Mouse (Mus musculus): ENCODE data around the gene Kdr. TPM values are rescaled to one million over a fixed set of nuclear protein-coding genes. Genes with fewer than 3 reads are reported as not detected.

Kdr gene
- total RNA-seq (2014; rRNA removed) (16.9 and 23.4 TPM in 2 replicates), polyA plus RNA-seq (2015; fragmentation: Nextera tagmentation; extraction: Ambion mirVana) (8.1 and 12.6 TPM in 2 replicates)

DNA sequence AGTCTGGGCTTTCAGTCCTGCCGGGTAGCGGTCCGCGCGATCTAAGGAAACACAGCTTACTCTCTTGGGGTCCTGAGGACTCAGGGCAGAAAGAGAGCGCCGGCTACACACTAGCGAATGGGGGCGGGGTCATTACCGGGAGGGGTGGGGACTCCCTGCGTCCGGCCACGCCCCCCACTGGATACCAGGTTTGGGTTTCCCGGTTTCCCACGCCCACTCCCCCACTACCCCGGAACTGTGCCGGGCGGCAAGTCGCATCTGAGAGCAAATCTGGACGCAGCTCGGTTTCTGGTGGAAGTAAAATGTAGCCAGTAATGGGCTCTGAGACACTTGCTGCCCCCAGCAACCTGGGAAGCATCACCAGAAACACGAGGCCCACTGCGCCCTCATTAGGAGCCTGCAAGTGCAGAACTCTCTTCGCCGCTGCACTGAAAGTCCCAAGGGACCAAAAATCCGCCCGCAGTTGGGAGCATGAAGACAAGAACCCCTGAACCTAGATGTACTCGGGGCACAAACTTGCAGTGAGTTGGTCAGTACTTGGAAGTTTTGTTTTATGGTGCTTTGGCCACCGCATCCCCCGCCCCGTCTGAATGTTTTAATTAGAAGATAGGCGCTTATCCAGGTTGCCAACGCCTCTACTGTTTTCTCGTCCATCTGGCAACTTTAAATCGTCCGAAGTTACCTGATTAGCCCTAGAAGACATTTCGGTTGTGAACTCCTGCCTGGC is at the start of gene Kdr:
Kdr (minus strand) TSS at position 85 of the 727 bp plus-strand sequence.
- peak; percentile 72 for ATAC-seq
- H3K4me2 ChIP-seq (ENCODE audit: low read depth), result peak within 1 kb of the TSS; percentile 100
- no peaks in the 10 kb centered on the region for H3K9me3 ChIP-seq (ENCODE audit: low read length)
- TF ChIP-seq CTCF (IDR thresholded peaks at IDR 0.05; ENCODE audit: low read depth), result no peak
- peaks cover 57% of the 10 kb centered on the region for H3K27me3 ChIP-seq (ENCODE audit: insufficient read depth, low read length)
- peak within 1 kb of the TSS; percentile 55 for H3K4me3 ChIP-seq (ENCODE audit: low read depth, low read length)
- peak within 1 kb of the TSS; percentile 11; the same call in 1 of the 2 replicates for H3K27ac ChIP-seq (ENCODE audit: low read depth, low read length)
- peaks cover 6% of the 10 kb centered on the region; the same call in 1 of the 2 replicates for H3K4me1 ChIP-seq (ENCODE audit: insufficient read depth)
- peak within 1 kb of the TSS; percentile 48 for H3K9ac ChIP-seq
- H3K36me3 ChIP-seq (ENCODE audit: insufficient read depth), result no peaks in the 10 kb centered on the region
- 3% methylated on average over 37 of the region's 37 CpGs for WGBS
- DNase-seq, result peak; percentile 45

DNA sequence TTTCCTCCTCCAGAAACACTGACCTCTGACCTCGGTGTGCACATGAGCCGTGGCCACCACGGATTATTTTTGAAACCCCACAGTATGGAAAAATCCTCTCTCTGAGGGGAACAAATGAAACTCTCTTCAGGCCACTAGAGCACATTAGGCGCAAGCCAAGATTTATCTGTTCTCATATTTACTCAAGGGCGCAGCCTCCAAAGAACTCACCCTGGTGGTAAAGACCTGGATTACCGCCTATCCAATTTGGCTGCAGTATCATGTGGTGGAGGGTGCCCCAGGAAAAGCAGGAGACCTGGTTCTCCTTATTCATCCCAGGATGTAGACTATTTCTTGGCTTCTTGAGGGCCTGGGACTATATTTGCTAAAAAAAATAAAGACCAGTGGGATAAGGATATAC is 48.5 kb upstream of the Kdr start:
- Histone ChIP-seq H3K36me3 (ENCODE audit: insufficient read depth) (no peaks in the 10 kb centered on the region), H3K27ac (ENCODE audit: low read depth, low read length) (no peak overlapping the region), H3K4me2 (ENCODE audit: low read depth) (no peak overlapping the region), H3K9me3 (ENCODE audit: low read length) (no peaks in the 10 kb centered on the region), H3K4me3 (ENCODE audit: low read depth, low read length) (no peak overlapping the region), H3K27me3 (ENCODE audit: insufficient read depth, low read length) (no peaks in the 10 kb centered on the region), H3K4me1 (ENCODE audit: insufficient read depth) (no peaks in the 10 kb centered on the region), H3K9ac (no peak overlapping the region)
- ATAC-seq (no peak), DNase-seq (no peak)
- TF ChIP-seq CTCF (IDR thresholded peaks at IDR 0.05; ENCODE audit: low read depth), result no peak
- WGBS, result 78% methylated on average over 6 of the region's 6 CpGs

DNA sequence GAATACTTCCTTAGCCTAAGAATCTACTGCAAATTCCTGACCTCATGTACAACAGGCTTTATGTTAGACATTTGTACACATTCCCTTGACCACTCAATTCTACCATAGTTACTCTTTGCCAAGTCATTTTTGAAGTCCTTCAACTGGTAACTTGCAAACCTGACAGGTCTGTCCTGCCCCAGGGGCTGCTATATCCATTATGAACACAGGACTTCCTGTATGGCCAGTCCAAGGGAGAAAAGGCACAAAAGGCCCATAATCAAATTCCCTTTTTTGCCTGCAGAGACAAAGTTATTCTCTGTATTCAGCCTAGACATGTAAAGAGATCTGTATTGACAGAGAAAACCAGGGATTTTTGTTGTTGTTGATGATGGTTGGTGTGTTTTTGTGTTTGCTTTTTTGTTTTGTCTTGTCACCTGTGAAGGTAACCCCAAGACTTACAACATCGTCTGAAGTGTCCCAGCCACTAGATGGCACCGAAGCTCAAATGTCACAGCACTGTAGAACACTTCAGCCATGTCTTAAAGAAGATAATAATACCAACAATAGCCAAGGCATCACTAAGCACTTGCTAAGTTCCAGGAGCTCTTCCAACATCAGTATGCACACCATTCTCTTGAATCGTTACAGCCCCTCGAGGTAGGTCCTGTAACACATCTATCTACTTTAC is 47.9 kb upstream of the Kdr start:
- Histone ChIP-seq H3K4me3 (ENCODE audit: low read depth, low read length) (no peak overlapping the region), H3K4me1 (ENCODE audit: insufficient read depth) (no peaks in the 10 kb centered on the region), H3K9ac (no peak overlapping the region), H3K9me3 (ENCODE audit: low read length) (no peaks in the 10 kb centered on the region), H3K27ac (ENCODE audit: low read depth, low read length) (no peak overlapping the region), H3K27me3 (ENCODE audit: insufficient read depth, low read length) (no peaks in the 10 kb centered on the region), H3K36me3 (ENCODE audit: insufficient read depth) (no peaks in the 10 kb centered on the region), H3K4me2 (ENCODE audit: low read depth) (no peak overlapping the region)
- TF ChIP-seq CTCF (IDR thresholded peaks at IDR 0.05; ENCODE audit: low read depth), result peak; percentile 47
- DNase-seq, result peak; percentile 10
- 47% methylated on average over 4 of the region's 4 CpGs for WGBS
- no peak for ATAC-seq

DNA sequence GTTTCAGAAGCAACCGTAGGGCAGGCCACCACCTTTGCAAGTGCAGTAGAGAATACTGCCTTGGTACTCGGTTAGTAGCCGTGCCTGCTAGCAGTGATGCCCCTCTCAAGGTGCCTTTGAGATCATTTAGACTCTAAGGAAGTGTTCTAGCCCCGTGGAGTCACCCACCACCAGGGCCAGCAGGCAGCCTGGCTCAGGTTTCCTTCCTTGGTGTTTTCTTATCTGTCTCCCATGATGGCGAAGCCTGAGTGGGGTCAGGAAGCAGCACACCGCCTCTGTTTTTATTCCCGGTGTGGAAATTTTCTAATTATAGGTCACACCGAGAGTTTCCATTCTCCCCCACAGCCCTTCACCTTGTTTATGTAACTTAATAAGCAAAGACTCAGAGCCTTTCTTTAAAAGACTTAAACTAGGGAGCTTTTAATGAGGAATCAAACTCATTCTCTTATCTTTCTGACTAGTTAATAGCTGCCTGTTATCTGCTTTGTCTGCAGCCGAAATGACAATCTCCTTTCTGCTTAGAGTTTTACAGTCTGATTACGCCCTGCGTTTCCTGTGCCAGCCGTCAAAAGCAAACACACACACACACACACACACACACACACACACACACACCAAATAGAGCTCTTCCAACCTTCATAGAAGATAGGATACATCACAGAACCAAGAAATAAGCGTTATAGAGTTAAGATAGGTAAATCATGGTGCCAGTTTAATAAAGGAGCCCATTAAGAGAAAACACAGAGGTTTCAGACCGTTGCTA is 44.9 kb upstream of the Kdr start:
- no peaks in the 10 kb centered on the region for H3K36me3 ChIP-seq (ENCODE audit: insufficient read depth)
- no peaks in the 10 kb centered on the region for H3K27me3 ChIP-seq (ENCODE audit: insufficient read depth, low read length)
- no peak overlapping the region for H3K9ac ChIP-seq
- DNase-seq (peak; percentile 6), ATAC-seq (peak; percentile 56; the same call in 1 of the 2 replicates)
- H3K4me3 ChIP-seq (ENCODE audit: low read depth, low read length), result no peak overlapping the region
- no peaks in the 10 kb centered on the region for H3K9me3 ChIP-seq (ENCODE audit: low read length)
- WGBS, result 61% methylated on average over 14 of the region's 14 CpGs
- TF ChIP-seq CTCF (IDR thresholded peaks at IDR 0.05; ENCODE audit: low read depth), result no peak
- no peak overlapping the region for H3K27ac ChIP-seq (ENCODE audit: low read depth, low read length)
- no peak overlapping the region for H3K4me2 ChIP-seq (ENCODE audit: low read depth)
- no peaks in the 10 kb centered on the region for H3K4me1 ChIP-seq (ENCODE audit: insufficient read depth)

DNA sequence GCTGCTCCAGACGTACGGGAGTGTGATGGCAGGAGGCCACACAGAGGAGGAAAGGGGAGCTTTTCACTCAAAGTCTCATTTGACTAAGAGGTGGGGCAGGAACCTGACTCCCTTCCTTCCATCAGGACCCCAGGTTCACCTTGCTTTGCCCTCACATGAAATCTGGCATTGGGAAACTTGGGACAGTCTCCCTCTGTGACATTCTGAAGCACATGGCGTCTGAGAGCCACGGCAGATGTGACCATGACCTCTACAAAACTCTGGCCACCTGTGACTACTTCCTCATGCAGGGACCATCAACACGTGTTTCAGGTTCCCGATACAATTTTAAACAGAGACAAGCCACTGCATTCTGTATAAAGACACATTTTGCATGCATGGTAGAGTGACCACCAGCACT is 44.2 kb upstream of the Kdr start:
- DNase-seq (no peak), ATAC-seq (no peak)
- Histone ChIP-seq H3K36me3 (ENCODE audit: insufficient read depth) (no peaks in the 10 kb centered on the region), H3K9me3 (ENCODE audit: low read length) (no peaks in the 10 kb centered on the region), H3K4me3 (ENCODE audit: low read depth, low read length) (no peak overlapping the region), H3K4me2 (ENCODE audit: low read depth) (no peak overlapping the region), H3K27me3 (ENCODE audit: insufficient read depth, low read length) (no peaks in the 10 kb centered on the region), H3K9ac (no peak overlapping the region), H3K27ac (ENCODE audit: low read depth, low read length) (no peak overlapping the region), H3K4me1 (ENCODE audit: insufficient read depth) (no peaks in the 10 kb centered on the region)
- 86% methylated on average over 6 of the region's 6 CpGs for WGBS
- no peak for TF ChIP-seq CTCF (IDR thresholded peaks at IDR 0.05; ENCODE audit: low read depth)

DNA sequence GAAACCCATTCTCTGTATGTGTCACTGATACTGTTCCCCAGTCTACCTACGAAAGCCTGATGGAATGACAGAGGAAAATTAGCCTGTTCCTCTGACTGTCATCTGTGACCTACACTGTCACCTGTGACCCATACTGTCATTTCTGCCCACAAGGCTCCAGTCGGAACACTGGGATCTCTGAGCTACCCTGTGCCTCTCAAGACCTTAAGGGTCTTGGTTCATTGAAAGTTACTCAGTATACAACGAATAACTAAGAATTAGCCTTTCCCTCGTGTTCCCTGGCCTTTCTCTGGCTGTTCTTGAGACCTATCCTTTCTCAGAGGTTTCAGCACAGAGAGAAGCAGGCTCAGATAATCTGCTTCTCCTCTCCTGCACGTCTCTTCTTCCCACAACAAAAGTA is 40.1 kb upstream of the Kdr start:
- H3K27me3 ChIP-seq (ENCODE audit: insufficient read depth, low read length), result no peaks in the 10 kb centered on the region
- no peak for ATAC-seq
- H3K9ac ChIP-seq, result no peak overlapping the region
- no peaks in the 10 kb centered on the region for H3K9me3 ChIP-seq (ENCODE audit: low read length)
- H3K27ac ChIP-seq (ENCODE audit: low read depth, low read length), result no peak overlapping the region
- no peaks in the 10 kb centered on the region for H3K4me1 ChIP-seq (ENCODE audit: insufficient read depth)
- no peak overlapping the region for H3K4me2 ChIP-seq (ENCODE audit: low read depth)
- 77% methylated on average over 5 of the region's 5 CpGs for WGBS
- H3K4me3 ChIP-seq (ENCODE audit: low read depth, low read length), result no peak overlapping the region
- H3K36me3 ChIP-seq (ENCODE audit: insufficient read depth), result no peaks in the 10 kb centered on the region
- DNase-seq, result no peak
- TF ChIP-seq CTCF (IDR thresholded peaks at IDR 0.05; ENCODE audit: low read depth), result no peak

Data from forebrain, postnatal 0 days (tissue).